Mouse (Mus musculus) ovary, postnatal 14 days (tissue): ENCODE results near the gene Pdcd6.

Experiments used
- DNase-seq: peaks from one replicate; pipeline ENCODE4 v3.0.0; 2022; ENCODE audit warnings: low spot score

The Pdcd6 gene

GRCm38 (mm10) chr13:74317170-74317849 is at the start of gene Pdcd6:
Gene Pdcd6, minus strand, starts transcription at chr13:74317580.
- peak; percentile 84 for DNase-seq

DNA sequence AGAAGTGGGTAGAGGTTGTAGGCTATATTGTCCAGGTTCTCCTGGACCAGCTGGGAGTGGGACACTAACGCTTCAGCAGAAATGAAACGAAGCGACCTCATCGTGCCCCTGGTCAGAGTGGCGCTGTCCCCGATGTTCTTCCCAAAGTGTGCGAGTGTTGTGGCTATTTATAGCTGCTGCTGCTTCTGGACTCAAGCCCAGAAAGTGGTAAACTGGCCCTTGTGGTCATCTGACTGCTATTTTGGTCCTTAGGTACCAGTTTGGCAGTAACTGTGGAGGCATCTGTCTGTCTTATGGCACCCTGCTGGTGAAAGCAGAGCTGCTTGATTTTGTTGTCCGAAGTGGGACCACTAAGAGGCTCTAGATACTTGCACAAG is 46.5 kb upstream of the Pdcd6 start, which contains the start of gene Lrrc14b:
TSS of gene Lrrc14b (minus strand) at position 147 of the 377 bp plus-strand sequence.
- no peak for DNase-seq

GRCm38 (mm10) chr13:74363176-74363858 is 45.9 kb upstream of the Pdcd6 start:
- DNase-seq = no peak

GRCm38 (mm10) chr13:74362218-74362617 is 44.8 kb upstream of the Pdcd6 start:
- no peak for DNase-seq

GRCm38 (mm10) chr13:74356491-74356890 is 39.1 kb upstream of the Pdcd6 start:
- no peak for DNase-seq

- DNase-seq = no peak
Observed at GRCm38 (mm10) chr13:74350435-74350906, 33.1 kb upstream of the Pdcd6 start.

- peak; percentile 94 for DNase-seq
Observed at GRCm38 (mm10) chr13:74349566-74350434, 32.4 kb upstream of the Pdcd6 start, which contains the start of the genes Sdha and Ccdc127. Gene Sdha, minus strand, starts transcription at chr13:74350280. Gene Ccdc127, plus strand, starts transcription at chr13:74350309.

DNA sequence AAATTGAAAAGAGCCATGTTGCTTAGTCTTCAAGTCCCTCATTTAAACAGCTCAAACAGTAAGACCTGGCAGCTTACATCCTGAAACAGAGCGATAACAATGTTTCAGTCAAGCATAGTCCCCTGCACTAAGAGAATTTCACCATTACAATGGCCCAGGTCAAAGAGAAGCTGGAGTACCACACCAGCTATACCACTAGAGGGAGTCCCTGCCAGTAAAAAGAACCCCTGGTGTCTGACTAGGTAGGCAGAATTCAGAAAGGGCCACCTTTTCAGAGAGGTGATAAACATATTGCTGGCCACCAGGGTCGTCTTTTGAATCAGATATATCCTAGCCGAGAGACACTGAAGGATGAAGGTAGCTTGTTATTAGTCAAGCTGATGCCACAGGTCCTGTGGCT is 23.7 kb upstream of the Pdcd6 start:
- no peak for DNase-seq

DNA sequence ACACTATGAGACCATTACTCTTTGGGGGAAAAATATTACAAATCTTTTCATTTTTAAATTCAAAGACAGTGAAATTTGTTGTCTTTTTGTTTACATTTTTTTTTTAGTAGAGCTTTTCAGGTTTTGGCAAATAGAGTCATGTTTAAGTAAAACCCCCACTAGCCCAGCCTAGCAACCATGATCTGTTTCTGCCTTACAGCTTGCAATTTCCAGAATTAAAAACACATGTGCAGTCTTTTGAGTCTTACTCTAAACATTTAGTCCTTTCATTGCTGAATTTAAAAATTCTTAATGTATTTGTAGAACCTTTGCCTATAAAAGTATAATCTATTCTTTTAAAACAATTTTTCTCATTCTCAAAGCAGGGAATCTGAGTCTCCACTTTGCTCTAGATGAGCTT is 11.9 kb upstream of the Pdcd6 start:
- no peak for DNase-seq

GRCm38 (mm10) chr13:74316789-74317169 is 601 bp downstream of the Pdcd6 start:
- no peak for DNase-seq

GRCm38 (mm10) chr13:74316386-74316785 is 994 bp downstream of the Pdcd6 start:
- DNase-seq = no peak

DNA sequence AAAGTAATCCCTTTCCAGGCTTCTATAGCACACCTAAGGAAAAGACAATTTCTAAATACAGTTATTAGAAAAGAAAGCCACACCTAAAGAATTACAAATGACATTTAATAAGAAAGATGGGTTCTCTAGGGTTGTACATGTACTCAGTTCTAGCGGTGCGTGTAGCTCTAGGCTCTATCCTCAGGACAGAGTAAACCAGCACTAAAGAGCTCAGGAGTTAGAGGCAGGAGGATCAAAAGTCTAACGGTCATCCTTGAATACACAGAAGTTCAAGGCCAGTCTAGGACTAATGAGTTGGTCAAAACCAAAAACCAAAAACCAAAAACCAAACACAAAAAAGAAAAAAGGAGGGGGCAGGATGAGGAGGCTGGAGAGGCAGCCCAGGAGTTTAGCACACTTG is 2.8 kb downstream of the Pdcd6 start:
- no peak for DNase-seq

DNA sequence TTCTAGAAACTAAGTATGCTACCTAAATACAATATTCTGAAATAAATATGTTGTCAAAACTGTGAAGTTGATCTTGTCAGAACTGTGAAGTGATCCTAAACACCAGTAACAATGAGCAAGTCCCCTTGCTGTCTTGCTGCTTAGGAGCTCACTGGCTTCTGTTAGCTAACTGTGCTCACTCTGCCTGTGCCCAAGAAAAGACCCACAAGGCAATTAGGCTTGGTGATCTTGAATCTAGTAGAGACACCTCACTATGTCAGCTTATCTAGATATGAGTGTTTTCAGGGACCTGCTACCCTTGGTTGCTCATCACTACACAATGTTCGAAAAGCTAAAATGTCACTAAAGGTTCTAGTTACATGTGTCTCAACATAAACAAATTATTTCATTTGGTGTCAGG is 11.6 kb downstream of the Pdcd6 start:
- DNase-seq = no peak

GRCm38 (mm10) chr13:74305380-74305779 is 12.0 kb downstream of the Pdcd6 start:
- no peak for DNase-seq

DNA sequence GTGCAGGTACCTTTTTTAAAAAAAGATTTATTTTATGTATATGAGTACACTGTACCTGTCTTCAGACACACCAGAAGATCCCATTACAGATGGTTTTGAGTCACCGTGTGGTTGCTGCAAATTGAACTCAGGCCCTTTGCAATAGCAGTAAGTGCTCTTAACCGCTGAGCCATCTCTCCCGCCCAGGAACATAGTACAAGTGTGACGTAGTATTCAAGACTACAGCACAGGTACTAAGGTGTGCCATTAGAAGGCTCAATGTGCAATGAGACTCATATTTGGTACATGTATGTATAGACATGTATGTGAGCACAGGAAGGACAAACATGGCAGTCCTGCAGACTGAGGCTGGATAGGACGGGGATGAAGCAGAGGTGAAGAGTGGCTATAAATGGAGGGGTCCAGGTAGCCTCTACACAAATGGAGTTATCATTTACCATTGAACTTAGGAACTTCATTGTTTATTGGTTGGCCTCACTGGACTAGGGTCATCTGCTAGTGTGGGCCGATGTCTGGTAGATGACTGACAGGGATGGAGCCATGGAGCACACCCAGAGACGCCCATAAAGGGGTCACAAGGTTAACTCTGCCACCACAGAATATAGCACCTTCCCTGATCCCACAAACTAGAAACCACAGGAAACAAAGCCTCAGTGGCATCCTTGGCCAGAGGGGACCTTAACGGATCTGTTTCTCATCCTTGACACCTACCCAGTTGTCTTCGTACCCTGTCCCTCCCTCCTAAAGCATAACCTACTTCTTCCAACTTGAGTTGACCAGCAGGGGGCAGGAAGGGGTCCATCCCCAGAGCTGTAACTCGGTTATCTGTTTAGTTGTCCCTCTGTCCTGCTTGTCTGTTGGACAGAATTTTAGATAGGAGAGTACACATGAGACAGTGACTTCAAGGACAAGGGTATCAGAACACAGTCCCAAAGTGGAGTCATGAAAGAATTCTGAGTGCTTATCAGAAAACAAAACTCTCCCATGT is 15.0 kb downstream of the Pdcd6 start:
- DNase-seq = no peak

GRCm38 (mm10) chr13:74301607-74301984 is 15.8 kb downstream of the Pdcd6 start:
- DNase-seq = no peak

- DNase-seq = peak; percentile 55
Observed at GRCm38 (mm10) chr13:74300925-74301606, 16.3 kb downstream of the Pdcd6 start.

DNA sequence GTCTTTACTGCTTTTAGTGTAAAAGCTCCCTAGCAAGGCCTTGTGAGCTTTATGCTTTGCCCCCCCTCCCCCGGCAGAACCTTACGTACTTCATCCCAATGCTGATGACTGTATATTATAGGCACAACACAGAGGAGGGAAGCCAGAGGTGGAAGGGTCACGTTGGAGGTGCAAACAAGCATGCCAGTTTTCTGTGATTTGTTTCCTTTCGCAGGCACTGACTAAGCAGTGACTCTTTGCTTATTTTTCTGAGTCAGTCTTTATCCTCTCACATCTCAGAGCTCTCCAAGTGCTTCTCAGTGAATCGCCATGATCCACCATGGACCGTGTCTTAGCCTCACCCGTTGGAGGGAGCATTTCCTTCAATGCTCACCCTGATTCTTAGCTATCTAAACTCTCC is 21.0 kb downstream of the Pdcd6 start:
- DNase-seq = no peak

GRCm38 (mm10) chr13:74292167-74292566 is 25.2 kb downstream of the Pdcd6 start, which contains the start of gene Ahrr:
Gene Ahrr, minus strand, starts transcription at chr13:74292331.
- peak; percentile 24 for DNase-seq

GRCm38 (mm10) chr13:74289646-74290045 is 27.7 kb downstream of the Pdcd6 start:
- no peak for DNase-seq

DNA sequence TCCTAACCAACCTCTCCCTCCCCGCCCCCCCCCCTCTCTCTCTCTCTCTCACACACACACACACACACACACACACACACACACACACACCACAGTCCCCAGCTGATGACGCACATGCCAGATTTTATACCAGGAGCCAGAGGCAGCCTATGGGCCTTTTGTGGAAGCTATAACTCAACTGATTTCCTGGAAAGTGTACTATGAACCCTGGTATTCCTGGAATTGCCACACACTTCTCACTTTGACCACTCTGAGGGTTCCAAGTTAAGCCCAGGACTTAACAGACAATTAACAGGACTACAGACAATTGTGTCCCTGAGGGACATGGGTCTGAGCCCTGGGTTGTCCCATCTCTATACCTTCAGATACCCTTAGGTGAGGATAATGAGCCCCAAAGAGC is 35.1 kb downstream of the Pdcd6 start:
- no peak for DNase-seq
